Mouse (Mus musculus) myocyte (in vitro differentiated cells): ENCODE data around the gene D8Ertd738e.

Source experiments
- CEBPB ChIP-seq: IDR thresholded peaks from 2 replicates; pipeline ENCODE4 v1.6.1; 2011; ENCODE audit warnings: mild to moderate bottlenecking, moderate library complexity; ENCODE audit not compliant: poor library complexity, insufficient read depth, severe bottlenecking
- POLR2A ChIP-seq: IDR thresholded peaks from one replicate; pipeline ENCODE4 v1.6.1; 2011; ENCODE audit warnings: low read depth, mild to moderate bottlenecking, control low read depth, moderate library complexity; ENCODE audit not compliant: insufficient read length
- USF1 ChIP-seq: IDR thresholded peaks from one replicate; pipeline ENCODE4 v1.6.1; 2011; ENCODE audit warnings: low read depth, mild to moderate bottlenecking, control low read depth, moderate library complexity

DNA sequence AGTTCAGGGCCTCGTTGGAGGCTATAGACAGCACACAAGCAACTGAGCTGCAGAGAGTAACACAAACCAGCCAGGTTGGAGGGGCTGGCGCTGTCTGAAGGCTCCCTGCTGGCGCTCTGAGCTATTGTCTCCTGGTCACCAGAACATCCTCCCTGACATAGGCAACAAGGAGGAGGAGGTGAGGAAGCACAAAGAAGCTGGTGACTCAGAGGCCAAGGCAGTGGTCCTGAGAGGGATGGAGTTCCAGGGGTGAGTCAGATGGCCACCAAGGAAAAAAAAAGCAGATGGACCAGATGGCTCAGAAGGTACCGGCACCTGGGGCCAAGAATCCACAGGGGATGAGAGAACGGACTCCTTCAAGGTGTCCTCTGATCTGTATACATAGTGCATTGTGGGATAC, 41.6 kb upstream of the D8Ertd738e start:
- TF ChIP-seq POLR2A (no peak), CEBPB (no peak), USF1 (no peak)
